Mouse (Mus musculus) kidney, postnatal 0 days (tissue): ENCODE measurements around the gene Mdp1. TPM values are rescaled to one million over a fixed set of nuclear protein-coding genes. Genes with fewer than 3 reads are reported as not detected.
A peak's percentile ranks its signal among the peaks of the same experiment; 100 is the strongest.

Source experiments
- ATAC-seq: fragments of 200-750 bp; cut with Nextera tagmentation; replicated peaks from 2 replicates; pipeline ENCODE4 v1.8.0; 2017; ENCODE audit warnings: low read depth, moderate number of reproducible peaks, moderate TSS enrichment, moderate library complexity; ENCODE audit not compliant: low FRiP score
- DNase-seq: peaks from one replicate; pipeline ENCODE4 v3.0.0-alpha.2; 2016; ENCODE audit warnings: low spot score
- H3K27ac ChIP-seq: fragments of 300-500 bp; sonication (generic); 2 replicates; pipeline ENCODE4 v1.5.1; 2014; ENCODE audit warnings: mild to moderate bottlenecking
- H3K27me3 ChIP-seq: fragments of 300-500 bp; sonication (generic); 2 replicates; pipeline ENCODE4 v1.6.1; 2014; ENCODE audit warnings: low read length, mixed read lengths; ENCODE audit not compliant: insufficient read depth
- H3K36me3 ChIP-seq: fragments of 300-500 bp; sonication (generic); 2 replicates; pipeline ENCODE4 v1.6.1; 2014; ENCODE audit warnings: low read length, mixed read lengths; ENCODE audit not compliant: insufficient read depth
- H3K4me1 ChIP-seq: fragments of 300-500 bp; sonication (generic); replicated peaks from 2 replicates; pipeline ENCODE4 v1.6.1; 2014; ENCODE audit warnings: antibody characterized with exemption, low read length, mixed read lengths; ENCODE audit not compliant: insufficient read depth
- H3K4me2 ChIP-seq: fragments of 300-500 bp; sonication (generic); 2 replicates; pipeline ENCODE4 v1.6.1; 2014; ENCODE audit warnings: mild to moderate bottlenecking, low read length, moderate library complexity, mixed read lengths
- H3K4me3 ChIP-seq: fragments of 300-500 bp; sonication (generic); replicated peaks from 2 replicates; pipeline ENCODE4 v1.5.1; 2014; ENCODE audit warnings: low read depth, low read length
- H3K9ac ChIP-seq: fragments of 300-500 bp; sonication (generic); 2 replicates; pipeline ENCODE4 v1.6.1; 2014; ENCODE audit warnings: low read depth, low read length
- H3K9me3 ChIP-seq: fragments of 300-500 bp; sonication (generic); replicated peaks from 2 replicates; pipeline ENCODE4 v1.6.1; 2016; ENCODE audit warnings: low read length, inconsistent platforms, mixed read lengths
- CTCF ChIP-seq: IDR thresholded peaks from 2 replicates; pipeline ENCODE4 v1.5.1; 2016; ENCODE audit warnings: antibody characterized with exemption, low read depth, mild to moderate bottlenecking, moderate library complexity
- WGBS: fragments of 180-500 bp; shearing (Covaris S2); extraction: QIAGEN DNeasy Blood & Tissue Kit; methylation state at CpG from one replicate; pipeline ENCODE4 v1.1.7; 2014; 5-methylcytosine and 5-hydroxymethylcytosine counted together
- polyA plus RNA-seq: library from polyadenylated mRNA; unstranded; fragments of >200 nt; fragmentation: Nextera tagmentation; extraction: Ambion mirVana; gene quantifications from 2 replicates; pipeline ENCODE4 v1.2.1, GENCODE M21; 2015

Mdp1 gene
- polyA plus RNA-seq, 1 experiment from 2014 or later, result 48.8 TPM

GRCm38 (mm10) chr14:55617822-55618221 lies 42.5 kb downstream of the Mdp1 start, which contains the start of gene Rec8:
Gene Rec8 (plus strand): TSS chr14:55618037.
- Histone ChIP-seq H3K27me3 (no peaks in the 10 kb centered on the region), H3K36me3 (no peaks in the 10 kb centered on the region), H3K9me3 (no peaks in the 10 kb centered on the region), H3K4me3 (peak within 1 kb of the TSS; percentile 15; the same call in 1 of the 2 replicates), H3K9ac (no peak within 1 kb of the TSS), H3K27ac (0 out of 2 replicates have a peak within 1 kb of the TSS, but pooled peaks have one; percentile 13), H3K4me1 (no peaks in the 10 kb centered on the region), H3K4me2 (peak within 1 kb of the TSS; percentile 51)
- WGBS, result 19% methylated on average over 21 of the region's 21 CpGs
- ATAC-seq, result peak; percentile 89
- TF ChIP-seq CTCF, result peak; percentile 44
- peak; percentile 77 for DNase-seq

GRCm38 (mm10) chr14:55616844-55617243 lies 43.5 kb downstream of the Mdp1 start:
- Histone ChIP-seq H3K27me3 (no peaks in the 10 kb centered on the region), H3K27ac (0 out of 2 replicates have a peak overlapping the region, but pooled peaks have one; percentile 13), H3K9me3 (no peaks in the 10 kb centered on the region), H3K4me2 (no peak overlapping the region), H3K9ac (no peak overlapping the region), H3K36me3 (no peaks in the 10 kb centered on the region), H3K4me1 (no peaks in the 10 kb centered on the region), H3K4me3 (no peak overlapping the region)
- DNase-seq, result no peak
- no peak for ATAC-seq
- TF ChIP-seq CTCF, result no peak
- 80% methylated on average over 2 of the region's 2 CpGs for WGBS

- no peak for TF ChIP-seq CTCF
- Histone ChIP-seq H3K9ac (no peak overlapping the region), H3K36me3 (no peaks in the 10 kb centered on the region), H3K27ac (no peak overlapping the region), H3K9me3 (no peaks in the 10 kb centered on the region), H3K4me2 (no peak overlapping the region), H3K4me1 (no peaks in the 10 kb centered on the region), H3K27me3 (no peaks in the 10 kb centered on the region), H3K4me3 (no peak overlapping the region)
- DNase-seq (peak; percentile 21), ATAC-seq (no peak)
- WGBS, result 32% methylated on average over 2 of the region's 2 CpGs
Measured at GRCm38 (mm10) chr14:55615876-55616275, 44.4 kb downstream of the Mdp1 start.

- TF ChIP-seq CTCF, result no peak
- Histone ChIP-seq H3K27ac (no peak overlapping the region), H3K9me3 (no peaks in the 10 kb centered on the region), H3K27me3 (no peaks in the 10 kb centered on the region), H3K4me3 (no peak overlapping the region), H3K4me1 (no peaks in the 10 kb centered on the region), H3K4me2 (no peak overlapping the region), H3K36me3 (peaks cover 9% of the 10 kb centered on the region; the same call in 1 of the 2 replicates), H3K9ac (no peak overlapping the region)
- ATAC-seq, result no peak
- no peak for DNase-seq
- 87% methylated on average over 7 of the region's 7 CpGs for WGBS
Measured at GRCm38 (mm10) chr14:55614565-55615178, 45.6 kb downstream of the Mdp1 start.

DNA sequence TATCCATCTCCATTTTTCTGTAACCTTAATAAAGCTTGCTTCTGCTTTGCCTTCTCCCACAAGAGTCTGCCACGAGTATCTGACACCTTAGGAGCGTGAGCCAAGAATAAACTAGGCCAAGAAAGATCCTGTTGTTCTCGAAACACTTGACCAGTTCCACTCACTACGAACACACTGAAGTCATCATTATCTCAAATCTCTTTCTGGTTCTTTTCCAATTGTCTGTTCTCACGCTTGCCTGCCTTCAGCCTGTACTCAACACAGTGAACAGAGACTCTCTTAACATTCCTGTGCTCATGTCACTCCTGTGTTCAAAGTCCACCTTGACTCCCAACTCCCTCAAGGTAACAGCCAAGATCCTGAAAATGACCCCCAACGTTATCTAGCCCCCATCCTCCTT lies 47.0 kb downstream of the Mdp1 start:
- Histone ChIP-seq H3K4me2 (no peak overlapping the region), H3K4me3 (no peak overlapping the region), H3K4me1 (no peaks in the 10 kb centered on the region), H3K36me3 (peaks cover 21% of the 10 kb centered on the region), H3K9ac (no peak overlapping the region), H3K27ac (no peak overlapping the region), H3K9me3 (no peaks in the 10 kb centered on the region), H3K27me3 (no peaks in the 10 kb centered on the region)
- peak; percentile 3 for DNase-seq
- WGBS, result 54% methylated on average over 6 of the region's 6 CpGs
- ATAC-seq, result no peak
- no peak for TF ChIP-seq CTCF

DNA sequence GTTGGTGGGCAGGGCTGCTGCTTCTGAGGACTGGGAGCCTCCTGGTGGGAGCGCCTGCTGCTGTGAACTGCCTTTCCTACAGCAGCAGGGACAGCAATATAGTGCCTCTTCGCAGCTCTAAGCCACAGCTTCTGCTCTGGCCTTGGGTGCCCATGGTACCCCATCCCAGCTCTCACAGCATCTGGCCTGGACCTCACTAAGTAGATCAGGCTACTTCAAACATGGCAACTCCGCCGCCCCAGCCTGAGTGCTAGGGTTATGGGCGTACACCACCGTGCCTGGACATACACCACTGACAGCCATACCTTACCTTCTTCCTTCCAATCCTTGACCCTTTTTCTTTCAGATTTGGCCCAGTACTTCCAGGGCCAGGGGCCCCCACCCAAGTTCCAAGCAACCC lies 52.0 kb downstream of the Mdp1 start:
- H3K4me1 ChIP-seq, result peaks cover 8% of the 10 kb centered on the region
- DNase-seq (no peak), ATAC-seq (no peak)
- H3K27me3 ChIP-seq, result no peaks in the 10 kb centered on the region
- H3K9me3 ChIP-seq, result no peaks in the 10 kb centered on the region
- TF ChIP-seq CTCF, result no peak
- H3K4me3 ChIP-seq, result no peak overlapping the region
- H3K36me3 ChIP-seq, result peaks cover 36% of the 10 kb centered on the region
- H3K9ac ChIP-seq, result no peak overlapping the region
- H3K27ac ChIP-seq, result no peak overlapping the region
- H3K4me2 ChIP-seq, result no peak overlapping the region
- WGBS, result 93% methylated on average over 6 of the region's 6 CpGs

Other genes with a start within 250 kb of the Mdp1 start
- gene Dhrs4, start 181.8 kb downstream of the Mdp1 start, polyA plus RNA-seq, result 130 and 144 TPM in 2 replicates
- 0.96 and 0.98 TPM in 2 replicates for gene Carmil3, start 169.9 kb downstream of the Mdp1 start, polyA plus RNA-seq
- 0.19 and 0.28 TPM in 2 replicates for gene Cpne6, start 150.1 kb downstream of the Mdp1 start, polyA plus RNA-seq
- not detected in 2 replicates for gene Nrl, start 135.5 kb downstream of the Mdp1 start, polyA plus RNA-seq
- gene Pck2, start 120.2 kb downstream of the Mdp1 start, polyA plus RNA-seq, result 38.2 and 42.2 TPM in 2 replicates
- 109 and 116 TPM in 2 replicates for gene Dcaf11, start 100.5 kb downstream of the Mdp1 start, polyA plus RNA-seq
- 1.7 and 2.2 TPM in 2 replicates for gene A730061H03Rik, start 100.1 kb downstream of the Mdp1 start, polyA plus RNA-seq
- gene Fitm1, start 84.9 kb downstream of the Mdp1 start, polyA plus RNA-seq, result 13.0 and 13.3 TPM in 2 replicates
- 179 and 181 TPM in 2 replicates for gene Psme1, start 82.4 kb downstream of the Mdp1 start, polyA plus RNA-seq
- gene Emc9, start 75.2 kb downstream of the Mdp1 start, polyA plus RNA-seq, result 14.3 and 16.6 TPM in 2 replicates
- 281 and 286 TPM in 2 replicates for gene Psme2, start 69.4 kb downstream of the Mdp1 start, polyA plus RNA-seq
- gene Rnf31, start 68.8 kb downstream of the Mdp1 start, polyA plus RNA-seq, result 17.9 TPM in 2 replicates
- gene Irf9, start 56.9 kb downstream of the Mdp1 start, polyA plus RNA-seq, result 24.2 and 27.4 TPM in 2 replicates
- gene Rec8, start 42.5 kb downstream of the Mdp1 start, polyA plus RNA-seq, result 12.7 and 14.9 TPM in 2 replicates
- gene Ipo4, start 24.6 kb downstream of the Mdp1 start, polyA plus RNA-seq, result 58.5 and 68.7 TPM in 2 replicates
- gene Gm49378, start 22.6 kb downstream of the Mdp1 start, polyA plus RNA-seq, result 1.8 and 3.0 TPM in 2 replicates
- 108 and 118 TPM in 2 replicates for gene Tm9sf1, start 16.7 kb downstream of the Mdp1 start, polyA plus RNA-seq
- gene Tssk4, start 10.3 kb downstream of the Mdp1 start, polyA plus RNA-seq, result 0.47 and 1.1 TPM in 2 replicates
- 48.2 and 49.7 TPM in 2 replicates for gene Gmpr2, start 11.4 kb upstream of the Mdp1 start, polyA plus RNA-seq
- gene Nedd8, start 11.6 kb upstream of the Mdp1 start, polyA plus RNA-seq, result 508 and 548 TPM in 2 replicates
- gene Tinf2, start 21.3 kb upstream of the Mdp1 start, polyA plus RNA-seq, result 24.6 and 29.0 TPM in 2 replicates
- 5.9 and 7.6 TPM in 2 replicates for gene Tgm1, start 53.4 kb upstream of the Mdp1 start, polyA plus RNA-seq
- gene Rabggta, start 61.8 kb upstream of the Mdp1 start, polyA plus RNA-seq, result 39.9 and 43.2 TPM in 2 replicates
- gene Dhrs1, start 85.2 kb upstream of the Mdp1 start, polyA plus RNA-seq, result 122 and 127 TPM in 2 replicates
- 26.2 and 26.5 TPM in 2 replicates for gene Nop9, start 85.2 kb upstream of the Mdp1 start, polyA plus RNA-seq
- gene Cideb, start 98.0 kb upstream of the Mdp1 start, polyA plus RNA-seq, result 50.0 and 51.0 TPM in 2 replicates
- gene Ltb4r2, start 100.9 kb upstream of the Mdp1 start, polyA plus RNA-seq, result 0.68 and 0.75 TPM in 2 replicates
- 0.47 and 0.71 TPM in 2 replicates for gene Ltb4r1, start 105.5 kb upstream of the Mdp1 start, polyA plus RNA-seq
- gene Adcy4, start 123.6 kb upstream of the Mdp1 start, polyA plus RNA-seq, result 10.0 and 10.6 TPM in 2 replicates
- 20.4 and 24.7 TPM in 2 replicates for gene Ripk3, start 128.4 kb upstream of the Mdp1 start, polyA plus RNA-seq
- 16.8 and 19.7 TPM in 2 replicates for gene Nfatc4, start 162.6 kb upstream of the Mdp1 start, polyA plus RNA-seq
- gene Nynrin, start 193.5 kb upstream of the Mdp1 start, polyA plus RNA-seq, result 8.4 and 8.9 TPM in 2 replicates
- gene Cbln3, start 223.9 kb upstream of the Mdp1 start, polyA plus RNA-seq, result 0.20 and 0.28 TPM in 2 replicates
- 8.1 and 9.8 TPM in 2 replicates for gene Khnyn, start 224.4 kb upstream of the Mdp1 start, polyA plus RNA-seq
- gene Sdr39u1, start 239.8 kb upstream of the Mdp1 start, polyA plus RNA-seq, result 85.3 and 86.0 TPM in 2 replicates